Mouse (Mus musculus) adrenal gland, adult (tissue): ENCODE data around the gene Emp1.

ENCODE experiments used
- DNase-seq, 2 experiments: peaks; one replicate each; pipeline ENCODE4 v3.0.0; 2022 to 2023; ENCODE audit warnings: low spot score in 1 of 2; ENCODE audit not compliant: inconsistent age in 2 of 2

The Emp1 gene

DNA sequence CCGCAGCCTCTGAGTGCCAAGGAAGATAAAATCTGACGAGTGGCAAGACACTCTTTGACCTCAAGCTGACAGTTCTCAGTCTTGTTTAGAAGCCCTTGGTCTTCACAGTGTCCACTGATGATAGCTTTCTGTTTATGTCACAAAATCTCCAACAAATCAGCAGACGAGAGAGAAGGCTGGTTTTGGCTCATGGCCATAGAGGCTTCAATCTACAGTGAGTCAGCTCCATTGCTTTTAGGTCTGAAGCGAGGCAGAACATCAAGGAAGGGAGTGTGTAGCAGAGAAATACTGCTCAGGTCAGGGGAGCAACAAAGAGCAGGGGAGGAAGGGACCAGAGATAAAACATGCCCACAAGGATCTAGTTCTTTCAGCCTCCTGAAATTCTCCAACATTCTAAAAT, 45.0 kb downstream of the Emp1 start:
- peak; percentile 15 to 62 for DNase-seq

DNA sequence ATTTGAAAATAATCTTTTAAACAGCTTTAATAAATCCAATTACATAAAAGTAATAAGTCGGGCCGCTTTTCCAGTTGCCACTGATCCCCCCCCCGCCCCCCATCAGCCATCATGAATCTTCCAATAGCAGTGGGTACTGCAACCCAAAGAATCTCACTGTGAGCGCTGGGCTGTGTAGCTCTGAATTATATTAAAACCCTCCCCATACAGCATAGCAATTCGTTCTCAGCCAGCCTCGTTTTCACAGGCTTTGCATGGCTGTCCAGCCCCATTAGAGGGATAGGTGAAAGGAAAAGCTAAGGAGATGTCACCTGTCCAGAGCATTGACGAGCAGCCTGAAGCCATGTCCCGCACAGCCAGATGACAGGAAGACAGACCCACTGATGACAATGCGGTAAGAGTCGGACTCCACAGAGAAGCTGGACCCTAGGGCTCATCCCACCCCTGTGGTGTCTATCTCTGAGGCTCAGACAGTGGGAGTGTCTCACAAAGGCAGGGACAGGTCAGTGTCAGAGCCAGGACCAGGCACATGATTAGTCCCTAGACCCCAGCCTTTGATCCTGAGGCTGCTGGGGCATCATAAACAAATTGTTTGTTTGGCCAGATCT, 49.5 kb downstream of the Emp1 start:
- DNase-seq = no peak

DNA sequence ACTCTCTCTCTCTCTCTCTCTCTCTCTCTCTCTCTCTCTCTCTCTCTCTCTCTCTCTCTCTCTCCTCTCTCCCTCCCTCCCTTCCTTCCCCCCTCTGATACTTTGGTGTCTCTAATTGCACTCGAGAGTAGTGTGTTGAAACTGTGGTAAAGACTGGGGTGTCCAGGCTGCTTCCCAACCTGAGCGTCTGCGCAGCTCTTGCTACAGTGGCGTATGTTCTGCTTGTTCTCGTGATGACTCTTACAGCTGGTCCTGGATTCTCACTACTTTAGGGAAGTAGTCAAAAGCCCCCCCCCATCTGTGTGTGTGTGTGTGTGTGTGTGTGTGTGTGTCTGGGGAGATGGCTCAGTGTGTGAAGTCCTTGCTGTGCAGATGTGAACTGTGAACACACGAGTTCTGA, 50.3 kb downstream of the Emp1 start:
- DNase-seq = no peak

DNA sequence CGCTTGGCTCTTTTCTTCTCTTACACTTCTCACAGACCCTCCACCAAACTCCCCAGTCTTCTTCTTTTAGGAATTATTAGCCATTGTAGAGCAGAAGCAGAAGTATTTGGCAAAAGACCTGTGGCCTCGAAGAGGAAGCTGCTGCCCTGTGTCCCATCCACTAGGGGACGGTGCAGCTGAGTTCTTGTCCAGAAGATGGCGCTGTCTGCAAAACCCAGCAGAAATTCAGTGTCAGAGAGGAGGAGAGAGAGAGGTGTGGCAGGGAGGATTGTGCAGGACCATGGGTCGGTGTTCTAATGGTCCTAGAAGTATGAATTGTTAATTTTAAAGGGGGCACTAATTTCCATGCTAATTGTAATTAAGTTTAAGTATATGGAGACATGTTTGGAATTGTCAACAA, 55.1 kb downstream of the Emp1 start:
- peak; percentile 30 to 81 for DNase-seq

DNA sequence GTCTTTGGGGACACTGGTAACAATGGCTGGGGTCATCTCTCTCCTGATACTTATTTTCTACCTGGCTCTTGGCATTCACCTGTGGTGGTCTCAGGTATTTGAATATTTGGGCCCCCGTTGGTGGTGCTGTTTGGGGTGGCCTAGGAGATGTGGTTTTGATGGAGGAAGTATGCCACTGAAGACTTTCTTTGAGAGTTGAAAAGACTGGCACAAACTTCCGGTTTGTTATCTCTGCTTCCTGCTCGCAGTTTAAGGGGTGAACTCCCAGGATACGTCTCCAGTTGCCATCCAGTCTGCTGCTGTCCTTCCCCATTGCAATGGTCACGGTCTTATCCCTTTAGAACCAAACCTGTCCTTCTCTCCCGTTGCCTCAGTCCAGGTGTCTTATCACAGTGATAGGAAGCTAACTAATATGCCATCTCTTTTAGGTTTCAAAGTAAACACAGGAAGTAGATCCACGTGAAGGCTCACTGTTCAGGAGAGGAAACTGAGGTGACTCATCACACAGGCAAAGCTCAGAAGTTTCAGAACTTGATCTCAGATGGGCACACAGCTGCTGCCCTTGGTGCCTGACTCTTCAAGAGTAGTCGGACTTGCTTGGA, 56.0 kb downstream of the Emp1 start:
- no peak for DNase-seq

DNA sequence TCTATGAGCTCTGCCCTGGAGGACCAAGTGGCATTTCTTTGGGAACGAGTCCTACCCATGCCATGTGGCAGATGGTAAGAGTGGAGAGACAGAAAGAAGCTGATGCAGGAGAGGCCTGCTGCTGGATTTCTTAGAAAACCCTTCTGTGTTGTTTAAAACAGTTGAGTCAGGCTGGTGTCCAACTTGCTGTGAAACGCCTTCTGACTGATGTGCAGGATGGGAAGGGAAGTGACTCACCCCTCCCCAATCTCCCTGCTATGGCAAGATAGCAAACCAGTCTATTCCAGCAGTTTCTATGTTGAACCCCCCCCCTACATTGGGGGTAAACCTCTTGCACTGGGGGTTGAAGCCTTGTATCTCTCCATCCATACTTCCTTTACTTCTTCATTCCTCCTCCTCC, 65.9 kb downstream of the Emp1 start:
- DNase-seq = no peak

DNA sequence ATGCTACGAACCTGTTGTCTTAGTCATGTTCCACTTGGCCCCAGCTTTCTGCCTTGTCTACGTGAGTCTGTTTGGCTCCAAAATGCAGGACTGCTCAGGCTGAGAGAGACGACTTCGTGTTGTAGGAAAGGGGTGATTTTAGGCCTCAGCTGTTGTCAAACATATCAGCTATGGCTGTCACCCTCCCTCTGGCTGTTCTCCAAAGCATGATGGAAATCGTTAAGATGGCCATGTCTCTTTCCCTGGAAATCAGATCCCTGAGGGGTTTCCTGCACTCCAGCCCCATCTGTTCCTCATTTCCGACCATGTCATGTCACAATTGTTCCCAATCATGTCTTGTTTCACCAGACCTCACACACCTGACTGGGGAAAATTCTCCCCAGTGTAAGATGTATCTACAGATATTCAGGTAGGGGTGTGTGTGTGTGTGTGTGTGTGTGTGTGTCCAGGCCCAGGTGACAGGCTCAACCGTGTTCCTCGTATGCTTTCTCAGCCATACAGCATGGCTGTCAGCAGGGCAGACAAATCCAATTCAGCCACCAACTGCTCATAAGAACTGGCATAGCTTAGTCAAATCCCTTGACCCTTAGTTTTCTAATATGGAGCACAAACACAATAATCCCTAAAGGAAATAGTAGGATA, 67.0 kb downstream of the Emp1 start:
- no peak for DNase-seq

DNA sequence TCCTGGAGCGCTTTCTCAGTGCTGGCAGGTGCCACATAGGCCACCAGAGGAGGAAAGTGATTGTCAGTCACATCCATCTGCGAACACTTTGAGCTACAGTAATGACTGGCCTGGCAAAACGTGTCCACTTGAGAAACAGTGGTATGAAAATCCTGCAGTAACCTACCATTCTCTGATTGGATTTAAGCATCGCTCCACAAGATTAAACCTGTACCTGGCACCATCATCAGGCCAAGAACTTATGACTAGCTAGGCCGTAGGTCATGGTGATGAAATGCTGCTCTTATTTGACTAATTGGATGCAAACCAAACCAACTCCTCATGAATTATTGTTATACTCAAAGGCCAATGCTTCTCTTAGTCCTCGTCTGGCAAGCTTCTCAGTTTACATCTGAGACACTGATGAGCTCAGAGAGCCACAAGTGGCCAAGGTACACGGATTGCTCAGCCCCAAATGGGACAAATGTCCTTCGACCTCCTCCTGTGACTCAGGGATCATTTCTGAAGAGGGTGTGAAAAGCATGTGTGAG, 68.2 kb downstream of the Emp1 start:
- DNase-seq = no peak
